ENCODE assay signal across 22 mouse cellular contexts in genomic region chr9:110440049-110440448, GRCm38 (mm10). TPM values are rescaled to one million over a fixed set of nuclear protein-coding genes. Genes with fewer than 3 reads are reported as not detected.
DNase-seq lines count a peak whose midpoint lies in the region; ATAC-seq and TF ChIP-seq lines count a peak whose summit lies in the region.
"Had no signal": no experiment of that assay in that cellular context is flagged by ENCODE, and none has a peak within 500 bp of the region (broad histone marks: within the 10 kb centered on the region; RNA-seq: fewer than 3 reads in every experiment).

No protein-coding gene starts in this region.

- no peaks in the 10 kb centered on the region for H3K27me3 ChIP-seq in liver, embryonic 11.5 days (replicated peaks; ENCODE audit: control insufficient read depth, insufficient read depth, low read length)
- H3K27me3 ChIP-seq in liver, postnatal 0 days (ENCODE audit: insufficient read depth, low read length) = no peaks in the 10 kb centered on the region
- no peaks in the 10 kb centered on the region for H3K27me3 ChIP-seq in liver, embryonic 14.5 days (ENCODE audit: control insufficient read depth, insufficient read depth, low read length)
- H3K27me3 ChIP-seq: heart, embryonic 15.5 days; limb, embryonic 12.5 days; neural tube, embryonic 13.5 days had no signal

- H3K36me3 ChIP-seq in liver, embryonic 11.5 days (ENCODE audit: control insufficient read depth, insufficient read depth, low read length) = peaks cover 4% of the 10 kb centered on the region; the same call in 1 of the 2 replicates
- peaks cover 22% of the 10 kb centered on the region for H3K36me3 ChIP-seq in liver, postnatal 0 days (replicated peaks; ENCODE audit: insufficient read depth, low read length)
- no peaks in the 10 kb centered on the region; the same call in 1 of the 2 replicates for H3K36me3 ChIP-seq in liver, embryonic 14.5 days (replicated peaks; ENCODE audit: control insufficient read depth, insufficient read depth, low read depth)

- H3K4me1 ChIP-seq in liver, embryonic 11.5 days (replicated peaks; ENCODE audit: control insufficient read depth, insufficient read depth, low read length) = peaks cover 5% of the 10 kb centered on the region
- H3K4me1 ChIP-seq in liver, postnatal 0 days (ENCODE audit: insufficient read depth) = no peaks in the 10 kb centered on the region; the same call in 1 of the 2 replicates
- peaks cover 0 to 8% of the 10 kb centered on the region in 2 experiments; a peak in 1 of 4 replicates for H3K4me1 ChIP-seq in liver, embryonic 14.5 days (replicated peaks; ENCODE audit: control insufficient read depth in 2 of 2, insufficient read depth in 2 of 2, low read length in 1 of 2)
- H3K4me1 ChIP-seq: heart, embryonic 15.5 days; limb, embryonic 12.5 days; midbrain, embryonic 10.5 days; neural tube, embryonic 13.5 days had no signal

- no peak for TF ChIP-seq EP300 in liver, postnatal 0 days (IDR thresholded peaks at IDR 0.05; ENCODE audit: low read depth)
- no peak for TF ChIP-seq EP300 in liver, embryonic 14.5 days (IDR thresholded peaks at IDR 0.05; ENCODE audit: low read depth)

- no peak overlapping the region; the same call in 1 of the 2 replicates for H3K4me2 ChIP-seq in liver, embryonic 11.5 days
- H3K4me2 ChIP-seq in liver, postnatal 0 days (ENCODE audit: low read depth, low read length) = no peak overlapping the region
- H3K4me2 ChIP-seq in liver, embryonic 14.5 days (ENCODE audit: low read depth) = no peak overlapping the region
- H3K4me2 ChIP-seq: heart, embryonic 15.5 days; limb, embryonic 12.5 days; neural tube, embryonic 13.5 days had no signal

- no peak overlapping the region for H3K9ac ChIP-seq in liver, embryonic 11.5 days (ENCODE audit: low read depth, low read length)
- H3K9ac ChIP-seq in liver, postnatal 0 days (replicated peaks) = no peak overlapping the region
- H3K9ac ChIP-seq in liver, embryonic 14.5 days (replicated peaks) = no peak overlapping the region
- H3K9ac ChIP-seq: heart, embryonic 15.5 days; limb, embryonic 12.5 days; neural tube, embryonic 13.5 days had no signal

- 51% methylated on average over 5 of the region's 5 CpGs for WGBS in liver, embryonic 11.5 days
- WGBS in liver, postnatal 0 days (ENCODE audit: insufficient replicate concordance) = 35% methylated on average over 3 of the region's 5 CpGs
- WGBS in liver, embryonic 14.5 days (ENCODE audit: insufficient replicate concordance) = 11% methylated on average over 4 of the region's 5 CpGs

- no peak for TF ChIP-seq CTCF in liver, postnatal 0 days (IDR thresholded peaks at IDR 0.05; ENCODE audit: low read depth)
- TF ChIP-seq CTCF in liver, embryonic 14.5 days (IDR thresholded peaks at IDR 0.05; ENCODE audit: low read depth) = 0 out of 2 replicates have a peak, but pooled peaks have one; percentile 8

- DNase-seq in liver, embryonic 11.5 days (ENCODE audit: low spot score) = no peak
- DNase-seq in liver, postnatal 0 days = no peak
- DNase-seq in 416B (ENCODE audit: low read depth) = peak; percentile 89
- DNase-seq in Muller cell, postnatal 12 days (ENCODE audit: inconsistent ontology term) = peak; percentile 4
- DNase-seq in liver, embryonic 14.5 days (ENCODE audit: low read depth in 3 of 3, low spot score in 3 of 3) = no peak
- no peak for DNase-seq in ovary, postnatal 36 days (ENCODE audit: low spot score)
- DNase-seq: adrenal gland, postnatal 14 days; cerebellum, adult 11-12 months; cerebellum, postnatal 14 days; embryo, embryonic 11 days; gastrocnemius, postnatal 14 days; heart, adult 2 months; kidney, adult 2 months; kidney, postnatal 14 days had no signal

- H3K27ac ChIP-seq in liver, embryonic 11.5 days (ENCODE audit: low read depth, low read length) = no peak overlapping the region
- H3K27ac ChIP-seq in liver, postnatal 0 days (ENCODE audit: low read depth) = no peak overlapping the region
- no peak overlapping the region for H3K27ac ChIP-seq in liver, embryonic 14.5 days
- H3K27ac ChIP-seq: heart, adult 2 months; heart, embryonic 15.5 days; limb, embryonic 12.5 days; midbrain, embryonic 10.5 days; neural tube, embryonic 13.5 days had no signal

- peak; percentile 49; the same call in 1 of the 2 replicates for ATAC-seq in liver, embryonic 11.5 days (replicated peaks; ENCODE audit: low FRiP score)
- ATAC-seq in liver, postnatal 0 days = no peak; the same call in 1 of the 2 replicates
- ATAC-seq in liver, embryonic 14.5 days (ENCODE audit: insufficient read depth) = no peak
- no peak for ATAC-seq in frontal cortex, adult (ENCODE audit: low TSS enrichment)
- no peak for ATAC-seq in erythroid progenitor cell, adult 5-6 weeks (replicated peaks; ENCODE audit: low FRiP score, poor library complexity, severe bottlenecking)

- no peak overlapping the region for H3K4me3 ChIP-seq in liver, embryonic 11.5 days (ENCODE audit: low read depth, low read length)
- H3K4me3 ChIP-seq in liver, postnatal 0 days (ENCODE audit: low read depth, low read length) = no peak overlapping the region
- H3K4me3 ChIP-seq in liver, embryonic 14.5 days (ENCODE audit: insufficient read depth in 1 of 2, low read depth in 2 of 2, low read length in 2 of 2) = no peak overlapping the region
- H3K4me3 ChIP-seq: heart, adult 2 months; heart, embryonic 15.5 days; limb, embryonic 12.5 days; midbrain, embryonic 10.5 days; neural tube, embryonic 13.5 days had no signal

- no peaks in the 10 kb centered on the region for H3K9me3 ChIP-seq in liver, embryonic 11.5 days (ENCODE audit: control insufficient read depth, low read length)
- H3K9me3 ChIP-seq in liver, postnatal 0 days (ENCODE audit: low read length) = no peaks in the 10 kb centered on the region
- no peaks in the 10 kb centered on the region for H3K9me3 ChIP-seq in liver, embryonic 14.5 days (ENCODE audit: control insufficient read depth, low read length)
- H3K9me3 ChIP-seq: heart, embryonic 15.5 days; limb, embryonic 12.5 days; midbrain, embryonic 10.5 days; neural tube, embryonic 13.5 days had no signal

RNA-seq across cellular contexts. Expression of gene Ngp, which starts 20.5 kb away (rescaled TPM):
- 16.6 and 19.0 TPM in 2 replicates for polyA plus RNA-seq in liver, embryonic 11.5 days (2014; fragmentation: Nextera tagmentation; extraction: Ambion mirVana)
- 1,016 and 1,021 TPM in 2 replicates for polyA plus RNA-seq in liver, postnatal 0 days (2015; fragmentation: Nextera tagmentation; extraction: Ambion mirVana)
- polyA plus RNA-seq in liver, embryonic 14.5 days (2012; rRNA removed) = 38.4 and 42.6 TPM in 2 replicates
- 91.5 and 124 TPM in 2 replicates for polyA plus RNA-seq in liver, embryonic 14.5 days (2014; fragmentation: Nextera tagmentation; extraction: Ambion mirVana)
- total RNA-seq in erythroid progenitor cell, adult 5-6 weeks (2015; ENCODE audit: low replicate concordance) = 3,384 and 3,702 TPM in 2 replicates
- total RNA-seq in erythroid progenitor cell, adult 5-6 weeks (2017; ENCODE audit: low replicate concordance) = 855 and 1,251 TPM in 2 replicates
- total RNA-seq: ES-E14; heart, adult 2 months had no signal
- polyA plus RNA-seq: urinary bladder, adult 2 months had no signal

RNA-seq across cellular contexts. Expression of gene Ptpn23, which starts 32.0 kb away (rescaled TPM):
- polyA plus RNA-seq in liver, embryonic 11.5 days (2014; fragmentation: Nextera tagmentation; extraction: Ambion mirVana) = 13.2 and 13.6 TPM in 2 replicates
- polyA plus RNA-seq in liver, postnatal 0 days (2015; fragmentation: Nextera tagmentation; extraction: Ambion mirVana) = 3.0 and 3.3 TPM in 2 replicates
- polyA plus RNA-seq in liver, embryonic 14.5 days (2012; rRNA removed) = 3.9 and 4.3 TPM in 2 replicates
- polyA plus RNA-seq in liver, embryonic 14.5 days (2014; fragmentation: Nextera tagmentation; extraction: Ambion mirVana) = 2.8 and 3.8 TPM in 2 replicates
- 2.1 and 6.1 TPM in 2 replicates for total RNA-seq in erythroid progenitor cell, adult 5-6 weeks (2015; ENCODE audit: low replicate concordance)
- total RNA-seq in erythroid progenitor cell, adult 5-6 weeks (2017; ENCODE audit: low replicate concordance) = 2.6 and 3.7 TPM in 2 replicates

RNA-seq across cellular contexts. Expression of gene Klhl18, which starts 36.4 kb away (rescaled TPM):
- 7.1 TPM in 2 replicates for polyA plus RNA-seq in liver, embryonic 11.5 days (2014; fragmentation: Nextera tagmentation; extraction: Ambion mirVana)
- polyA plus RNA-seq in liver, postnatal 0 days (2015; fragmentation: Nextera tagmentation; extraction: Ambion mirVana) = 1.4 and 1.5 TPM in 2 replicates
- 2.4 and 2.8 TPM in 2 replicates for polyA plus RNA-seq in liver, embryonic 14.5 days (2012; rRNA removed)
- 1.8 and 2.4 TPM in 2 replicates for polyA plus RNA-seq in liver, embryonic 14.5 days (2014; fragmentation: Nextera tagmentation; extraction: Ambion mirVana)
- total RNA-seq in erythroid progenitor cell, adult 5-6 weeks (2015; ENCODE audit: low replicate concordance) = 2.5 and 5.9 TPM in 2 replicates
- total RNA-seq in erythroid progenitor cell, adult 5-6 weeks (2017; ENCODE audit: low replicate concordance) = 0.68 and 2.6 TPM in 2 replicates

RNA-seq across cellular contexts. Expression of gene Kif9, which starts 36.7 kb away (rescaled TPM):
- polyA plus RNA-seq in liver, embryonic 11.5 days (2014; fragmentation: Nextera tagmentation; extraction: Ambion mirVana) = 0.66 and 1.0 TPM in 2 replicates
- 0.09 and 0.53 TPM in 2 replicates for polyA plus RNA-seq in liver, postnatal 0 days (2015; fragmentation: Nextera tagmentation; extraction: Ambion mirVana)
- polyA plus RNA-seq in liver, embryonic 14.5 days (2012; rRNA removed) = 0.10 and 0.19 TPM in 2 replicates
- polyA plus RNA-seq in liver, embryonic 14.5 days (2014; fragmentation: Nextera tagmentation; extraction: Ambion mirVana) = 0.10 and 0.37 TPM in 2 replicates
- total RNA-seq in erythroid progenitor cell, adult 5-6 weeks (2015; ENCODE audit: low replicate concordance) = 0.72 TPM in 1 of 2 replicates, not detected in the other
- not detected in 2 replicates for total RNA-seq in erythroid progenitor cell, adult 5-6 weeks (2017; ENCODE audit: low replicate concordance)

Comparison
In these comparisons a context has a peak if more than half of its experiments do, and no peak if none do; other contexts are left out.
1. DNase-seq: peak in 416B (single experiment) and Muller cell, postnatal 12 days (single experiment); none in liver, embryonic 11.5 days (single experiment), liver, postnatal 0 days (single experiment), liver, embryonic 14.5 days (0 of 3) and ovary, postnatal 36 days (single experiment).